Mouse (Mus musculus): ENCODE measurements at regions not wholly inside any gene's neighbourhood (a gene's known extent, or its start where the extent isn't known, plus 50 kb on each side); places are given as distances from the start of the nearest gene placed in this dataset.

GRCm38 (mm10) chr6:51641965-51642364, 118.3 kb downstream of the Snx10 start:
- DNase-seq (ENCODE audit: low spot score in 2 of 2): no peak

GRCm38 (mm10) chr6:51648813-51649212, 125.1 kb downstream of the Snx10 start:
- DNase-seq (ENCODE audit: low spot score in 2 of 2): no peak

DNA sequence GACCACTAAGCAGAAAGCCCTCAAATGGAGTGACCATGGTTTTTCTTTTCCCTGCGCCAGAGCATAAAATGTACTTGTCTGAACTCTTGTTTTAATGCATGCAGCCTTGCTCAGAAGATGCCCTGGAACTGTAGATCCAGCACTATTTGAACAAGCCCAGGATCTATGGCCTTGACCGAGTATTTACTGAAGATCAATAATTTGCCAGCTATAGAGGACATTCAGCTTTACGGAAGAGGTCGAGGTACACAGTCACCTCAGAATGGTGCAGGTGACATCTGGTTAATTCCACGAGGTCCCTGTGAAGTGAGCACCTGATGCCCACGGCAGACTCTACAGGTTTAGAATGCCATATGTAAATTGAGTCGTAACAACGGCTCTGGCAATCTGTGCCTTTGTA, 130.1 kb downstream of the Snx10 start:
- no peak for DNase-seq (ENCODE audit: low spot score in 2 of 2)

GRCm38 (mm10) chr6:51654991-51655390, 131.3 kb downstream of the Snx10 start:
- DNase-seq (ENCODE audit: low spot score in 2 of 2): no peak

DNA sequence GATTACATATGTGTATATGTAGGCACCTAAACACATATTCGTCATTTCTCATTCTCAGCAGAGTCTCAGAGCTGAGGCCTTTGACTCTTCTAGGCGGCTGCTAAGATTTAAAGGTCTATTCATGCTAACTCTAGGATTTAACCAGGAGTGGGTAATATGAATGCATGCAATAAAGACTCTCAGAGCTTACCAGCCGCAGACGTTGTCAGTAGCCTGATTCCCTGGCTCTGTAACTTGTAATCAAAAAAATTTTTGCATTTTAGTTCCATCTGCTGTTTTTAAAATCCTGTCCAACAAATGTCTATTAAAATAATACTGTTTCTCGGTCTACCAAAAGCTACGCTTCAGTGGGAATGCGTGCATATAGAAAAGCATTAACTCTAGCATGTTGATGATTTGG, 132.4 kb downstream of the Snx10 start:
- no peak for DNase-seq (ENCODE audit: low spot score in 2 of 2)

DNA sequence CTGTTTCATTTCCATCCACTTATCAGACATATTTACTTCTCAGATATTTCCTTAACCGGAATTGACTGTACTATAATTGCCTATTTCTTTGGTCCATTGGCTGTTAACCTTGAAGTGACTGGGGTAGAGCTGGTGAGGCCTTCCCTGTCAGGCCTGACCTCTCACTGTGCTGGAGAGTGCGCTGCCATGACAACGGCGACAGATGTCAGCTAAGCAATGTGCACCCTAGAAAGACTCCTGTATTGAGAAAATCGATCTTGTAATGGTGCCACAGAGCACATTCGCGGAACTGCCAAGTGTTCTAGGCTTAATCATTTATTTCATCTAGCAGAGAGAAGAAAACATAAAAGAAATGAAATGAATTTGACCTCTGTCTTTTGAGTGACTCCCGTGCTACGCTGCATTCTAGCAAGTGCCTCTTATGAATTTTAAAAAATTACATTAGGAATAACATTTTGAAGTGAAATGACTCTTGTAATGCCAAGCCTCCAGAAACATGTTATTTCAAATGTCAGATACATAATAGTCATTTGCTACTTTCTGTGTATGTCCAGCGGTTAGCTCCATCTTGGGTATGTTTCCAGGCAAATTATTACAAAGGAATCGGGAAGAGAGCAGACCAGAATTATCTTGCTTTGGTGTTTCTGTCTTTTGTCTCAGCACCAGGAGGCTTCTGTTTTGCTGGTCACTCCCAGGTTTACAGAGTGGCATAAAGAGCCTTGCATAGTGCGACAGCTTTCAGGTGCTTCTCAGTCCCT, 133.4 kb downstream of the Snx10 start:
- no peak for DNase-seq (ENCODE audit: low spot score in 2 of 2)

DNA sequence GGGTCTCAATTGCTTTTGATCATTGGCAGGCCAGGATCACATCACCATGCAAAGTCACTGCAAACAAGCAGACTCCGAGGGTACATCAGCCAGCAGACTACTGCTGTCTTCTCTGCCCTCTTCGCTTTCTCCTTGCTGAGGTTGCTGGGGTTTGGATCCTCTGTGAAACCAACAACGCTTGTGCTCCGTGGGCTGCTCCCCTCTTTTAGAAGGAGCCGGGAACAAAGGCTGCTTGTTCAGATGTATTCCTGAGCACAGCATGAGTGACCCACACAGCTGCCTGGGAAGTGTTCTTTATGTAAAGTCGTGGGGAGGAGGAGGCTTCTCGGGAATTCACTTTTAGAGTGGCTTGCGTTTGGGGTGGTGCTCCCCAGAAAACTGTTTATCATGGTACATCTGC, 134.7 kb downstream of the Snx10 start:
- DNase-seq (ENCODE audit: low spot score in 2 of 2): no peak

- DNase-seq (ENCODE audit: low spot score in 2 of 2): no peak
Measured at GRCm38 (mm10) chr6:51663178-51663577, 139.5 kb downstream of the Snx10 start.

- no peak for DNase-seq (ENCODE audit: low spot score in 2 of 2)
Measured at GRCm38 (mm10) chr6:51664049-51664448, 140.3 kb downstream of the Snx10 start.

DNA sequence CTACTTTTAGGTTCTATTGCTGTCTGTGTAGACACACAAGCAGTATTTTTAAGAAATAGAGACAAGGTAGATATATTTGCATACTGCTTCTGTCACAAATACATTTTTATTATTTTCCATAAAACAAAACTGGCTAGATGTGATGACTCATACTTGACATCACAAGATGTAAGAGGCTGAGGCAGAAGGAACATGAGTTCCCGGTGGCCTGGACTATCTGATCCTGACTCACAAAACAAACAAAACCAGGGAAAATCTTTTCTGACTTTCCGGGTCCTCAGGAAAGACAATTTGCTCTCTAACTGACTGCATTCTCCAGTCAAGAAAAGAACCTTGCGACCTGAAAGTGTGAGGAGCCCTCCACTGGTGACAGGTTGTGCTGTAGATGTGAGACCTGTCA, 143.3 kb downstream of the Snx10 start:
- no peak for DNase-seq (ENCODE audit: low spot score in 2 of 2)

GRCm38 (mm10) chr6:51675342-51675945, 151.7 kb downstream of the Snx10 start:
- DNase-seq (ENCODE audit: low spot score in 2 of 2): no peak

GRCm38 (mm10) chr6:51677162-51677996, 153.7 kb downstream of the Snx10 start:
- DNase-seq (ENCODE audit: low spot score in 2 of 2): no peak

GRCm38 (mm10) chr6:51678743-51679142, 155.0 kb downstream of the Snx10 start:
- no peak for DNase-seq (ENCODE audit: low spot score in 2 of 2)

DNA sequence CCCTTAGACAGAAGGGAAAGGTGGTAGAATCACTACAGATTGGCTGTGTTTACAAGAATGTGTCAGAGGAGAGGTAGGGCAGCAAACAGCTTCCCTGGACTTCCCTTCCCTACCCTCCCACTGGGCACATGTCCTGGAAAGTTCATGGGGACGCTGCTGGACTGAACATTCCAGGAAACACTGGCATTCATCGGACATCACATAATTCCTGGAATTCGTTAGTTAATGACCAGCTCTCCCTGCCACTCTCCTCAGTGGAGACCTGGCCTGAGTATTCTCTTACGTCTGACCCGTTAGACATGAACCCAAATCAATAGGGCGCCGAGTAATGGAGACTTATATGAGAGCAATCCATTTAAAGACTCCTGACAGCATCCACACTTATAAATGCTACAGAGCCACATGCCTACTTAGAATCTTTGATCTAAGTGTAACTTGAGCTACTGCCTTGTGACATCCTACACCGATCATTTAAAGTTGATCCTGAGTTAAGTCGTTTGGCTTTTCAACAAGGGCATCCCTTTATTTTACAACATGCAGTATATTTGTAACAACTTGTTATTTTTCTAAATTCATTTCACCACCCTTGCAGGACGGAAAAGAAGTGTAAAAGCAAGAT, 156.6 kb downstream of the Snx10 start:
- DNase-seq (ENCODE audit: low spot score in 2 of 2): no peak

GRCm38 (mm10) chr6:51683131-51683530, 159.4 kb downstream of the Snx10 start:
- no peak for DNase-seq (ENCODE audit: low spot score in 2 of 2)

DNA sequence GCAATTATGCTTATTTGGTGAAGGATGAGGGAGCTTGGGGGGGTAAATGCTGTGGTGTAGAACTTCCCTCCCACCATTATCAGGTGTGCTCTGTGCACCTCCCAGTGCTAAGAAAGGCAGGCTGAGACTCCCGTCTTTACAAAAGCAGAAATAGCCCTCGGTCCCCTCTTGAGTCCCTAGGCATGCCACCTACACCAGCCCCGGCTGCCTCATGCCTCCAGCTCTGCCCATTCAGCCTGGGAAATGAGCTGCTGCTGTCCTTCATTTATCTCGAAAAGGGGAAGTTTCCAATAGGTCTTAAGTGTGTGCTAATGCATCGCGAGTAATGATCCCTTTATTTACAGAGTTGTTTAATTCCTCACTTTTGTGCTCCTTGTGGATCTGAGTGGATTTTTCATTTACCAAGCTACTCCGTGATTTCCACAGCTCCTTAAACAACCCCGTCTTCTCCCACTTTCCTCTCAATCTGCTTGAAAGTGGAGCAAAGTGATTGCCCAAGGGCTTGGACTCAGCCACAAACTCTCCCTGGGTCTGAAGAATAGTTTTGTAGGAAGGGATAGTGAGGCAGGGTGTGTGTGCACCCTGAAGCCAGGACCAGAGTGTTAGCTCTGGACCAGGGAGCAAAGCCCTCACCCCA, 162.1 kb downstream of the Snx10 start:
- no peak for DNase-seq (ENCODE audit: low spot score in 2 of 2)

DNA sequence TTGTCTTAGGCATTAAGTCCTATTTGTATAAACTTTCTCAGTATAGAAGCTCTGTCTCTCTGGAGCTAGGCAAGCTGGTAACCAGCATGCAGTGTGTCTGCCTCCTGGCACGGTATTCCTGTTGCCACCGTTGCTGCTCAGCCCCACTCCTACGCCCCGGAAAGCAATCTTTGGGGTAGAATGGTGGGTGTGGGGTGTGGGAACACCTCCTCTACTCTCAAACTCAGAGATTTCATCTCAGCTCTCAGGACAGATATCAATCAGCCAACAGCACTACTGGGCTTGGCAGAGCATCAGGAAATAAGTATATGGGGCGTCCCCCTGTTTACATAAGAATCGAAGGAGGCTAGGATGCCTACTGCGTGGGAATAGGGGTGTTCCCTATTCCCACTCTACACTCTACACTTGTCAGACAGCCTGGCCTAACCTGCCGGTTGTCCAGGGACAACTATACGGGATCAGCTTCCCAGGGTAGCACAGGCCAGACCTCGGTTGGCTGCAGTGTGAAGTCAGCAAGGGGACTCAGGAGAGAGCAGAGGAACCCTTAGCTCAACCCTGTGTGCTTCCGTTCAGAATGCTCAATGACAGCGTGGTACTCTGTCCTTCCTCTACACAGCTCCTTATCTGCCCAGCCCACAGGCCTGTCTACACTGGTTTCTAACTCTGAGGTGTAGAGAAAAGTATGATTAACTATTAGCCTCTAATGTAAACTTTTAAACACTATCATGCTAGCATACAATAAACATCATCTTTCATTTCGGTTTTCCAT, 167.3 kb downstream of the Snx10 start:
- DNase-seq (ENCODE audit: low spot score in 2 of 2): no peak

GRCm38 (mm10) chr6:51693984-51694383, 170.3 kb downstream of the Snx10 start:
- no peak for DNase-seq (ENCODE audit: low spot score in 2 of 2)

DNA sequence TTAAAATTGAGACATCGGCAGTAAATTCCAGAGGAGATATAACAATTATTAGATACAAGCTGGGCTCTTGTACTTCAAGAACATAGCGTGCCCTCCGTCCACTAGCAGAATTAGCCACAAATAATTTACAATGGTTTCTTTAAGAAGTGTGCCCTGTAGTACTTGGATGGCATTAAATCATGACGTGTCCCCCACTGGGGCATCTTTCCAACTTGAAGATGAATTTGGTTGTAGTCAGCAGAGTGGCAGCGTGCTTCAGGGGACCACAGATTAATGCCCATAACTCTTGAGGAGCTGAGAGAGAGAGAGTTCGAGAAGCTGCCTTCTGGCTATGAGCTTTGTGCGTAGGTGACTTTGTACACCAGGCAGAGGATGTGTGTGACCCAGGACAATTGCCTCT, 172.7 kb downstream of the Snx10 start:
- DNase-seq (ENCODE audit: low spot score in 2 of 2): no peak

DNA sequence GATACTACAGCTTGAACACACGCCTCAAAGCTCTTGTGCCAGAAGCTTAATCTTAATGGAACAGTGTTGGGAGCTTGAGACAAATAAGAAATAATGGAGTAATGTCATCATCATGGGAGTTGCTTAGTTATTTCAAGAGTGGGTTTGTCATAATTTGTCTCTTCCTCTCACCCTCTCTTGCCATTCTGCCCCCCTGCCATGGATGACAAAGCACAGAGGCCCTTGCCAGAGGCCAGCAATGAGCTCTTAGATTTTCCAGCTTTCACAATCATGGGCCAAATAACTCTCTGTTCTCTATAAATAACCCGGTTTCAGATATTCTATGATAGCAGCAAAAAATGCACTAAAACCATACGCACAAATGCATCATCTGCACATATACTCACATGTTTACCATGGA, 174.1 kb downstream of the Snx10 start:
- no peak for DNase-seq (ENCODE audit: low spot score in 2 of 2)

DNA sequence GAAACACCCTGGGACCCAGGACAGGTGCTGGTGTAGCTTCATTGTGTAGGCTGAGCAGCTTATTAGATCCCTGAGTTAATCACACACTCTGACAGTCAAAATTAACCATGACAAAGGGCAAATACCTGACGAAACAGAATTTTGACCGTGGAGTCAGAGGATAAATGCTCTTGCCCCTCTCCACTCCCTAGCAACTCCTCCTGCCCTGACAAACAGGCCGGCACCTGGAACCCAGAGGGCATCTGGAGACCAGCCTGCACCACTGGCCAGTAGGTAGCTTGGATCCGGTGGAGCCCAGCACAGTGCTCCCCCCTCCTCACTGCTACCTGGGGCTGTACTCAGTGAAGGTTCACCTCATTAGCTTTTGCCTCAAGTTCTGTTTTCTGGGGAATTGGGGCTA, 174.5 kb downstream of the Snx10 start:
- no peak for DNase-seq (ENCODE audit: low spot score in 2 of 2)

Measured in gastrocnemius, adult 8-10 months (tissue).